Mouse (Mus musculus): ENCODE data around the gene Ly75.
A peak's percentile ranks its signal among the peaks of the same experiment; 100 is the strongest.

The Ly75 gene

GRCm38 (mm10) chr2:60369454-60369853, 13.6 kb downstream of the Ly75 start:
- no peak for DNase-seq

- DNase-seq = no peak
Observed at GRCm38 (mm10) chr2:60367871-60368270, 15.2 kb downstream of the Ly75 start.

- DNase-seq = no peak
Observed at GRCm38 (mm10) chr2:60367204-60367603, 15.9 kb downstream of the Ly75 start.

GRCm38 (mm10) chr2:60365820-60366610, 17.1 kb downstream of the Ly75 start:
- DNase-seq = no peak

- no peak for DNase-seq
Observed at GRCm38 (mm10) chr2:60365138-60365775, 17.8 kb downstream of the Ly75 start.

GRCm38 (mm10) chr2:60362146-60362545, 21.0 kb downstream of the Ly75 start:
- DNase-seq = no peak

- DNase-seq = no peak
Observed at GRCm38 (mm10) chr2:60359796-60360195, 23.3 kb downstream of the Ly75 start.

- DNase-seq = no peak
Observed at GRCm38 (mm10) chr2:60355388-60355683, 27.8 kb downstream of the Ly75 start.

- no peak for DNase-seq
Observed at GRCm38 (mm10) chr2:60354541-60355387, 28.3 kb downstream of the Ly75 start.

- DNase-seq = no peak
Observed at GRCm38 (mm10) chr2:60352296-60352695, 30.8 kb downstream of the Ly75 start.

- DNase-seq = peak; percentile 17
Observed at GRCm38 (mm10) chr2:60351781-60352180, 31.3 kb downstream of the Ly75 start.

- no peak for DNase-seq
Observed at GRCm38 (mm10) chr2:60347875-60348274, 35.2 kb downstream of the Ly75 start.

- DNase-seq = no peak
Observed at GRCm38 (mm10) chr2:60346531-60346930, 36.6 kb downstream of the Ly75 start.

- DNase-seq = no peak
Observed at GRCm38 (mm10) chr2:60345717-60346116, 37.4 kb downstream of the Ly75 start.

- DNase-seq = no peak
Observed at GRCm38 (mm10) chr2:60343607-60344289, 39.4 kb downstream of the Ly75 start.

GRCm38 (mm10) chr2:60342107-60342880, 40.8 kb downstream of the Ly75 start:
- no peak for DNase-seq

GRCm38 (mm10) chr2:60337937-60338336, 45.2 kb downstream of the Ly75 start:
- DNase-seq = peak; percentile 26

GRCm38 (mm10) chr2:60328641-60329040, 54.5 kb downstream of the Ly75 start:
- DNase-seq = no peak

- DNase-seq = no peak
Observed at GRCm38 (mm10) chr2:60327581-60327980, 55.5 kb downstream of the Ly75 start.

- DNase-seq = no peak
Observed at GRCm38 (mm10) chr2:60326948-60327347, 56.2 kb downstream of the Ly75 start.

GRCm38 (mm10) chr2:60323411-60323810, 59.7 kb downstream of the Ly75 start:
- DNase-seq = peak; percentile 18

GRCm38 (mm10) chr2:60322031-60322726, 60.9 kb downstream of the Ly75 start:
- no peak for DNase-seq

All from kidney, adult 9 months (tissue).